Comparison of ENCODE assay signal across 9 mouse cellular contexts in the genomic region with DNA sequence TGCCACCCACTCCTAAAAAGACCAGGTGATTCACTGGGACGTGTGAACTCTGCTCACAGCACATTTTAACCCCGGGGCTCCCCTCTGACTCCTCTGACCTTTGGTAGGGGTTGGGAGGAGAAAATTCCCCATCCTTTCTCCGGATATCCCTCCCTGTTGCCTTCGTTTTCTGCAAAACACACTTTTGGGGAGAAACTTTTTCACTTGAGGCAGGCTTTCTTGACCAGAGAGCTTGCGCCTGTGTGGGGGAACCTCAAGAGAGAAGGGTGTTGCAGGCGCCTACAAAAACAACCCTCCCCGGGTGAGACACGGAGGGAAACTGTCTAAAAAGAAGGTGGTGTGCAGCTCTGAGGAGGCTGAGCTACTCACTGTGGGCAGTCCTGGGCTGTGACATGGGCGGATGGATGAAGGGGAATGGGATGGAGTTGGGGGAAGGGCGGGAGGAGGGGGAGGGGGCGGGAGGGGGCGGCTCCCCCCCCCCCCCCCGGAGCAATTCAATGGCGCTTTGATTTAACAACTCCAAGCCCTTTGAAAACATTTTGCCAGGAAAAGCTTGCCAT.
A peak's percentile ranks its signal among the peaks of the same experiment; 100 is the strongest.
DNase-seq lines count a peak whose midpoint lies in the region; ATAC-seq lines count a peak whose summit lies in the region.
"Had no signal": no experiment of that assay in that cellular context is flagged by ENCODE, and none has a peak within 500 bp of the region (broad histone marks: within the 10 kb centered on the region; RNA-seq: fewer than 3 reads in every experiment).

No protein-coding gene starts in this region.

- ATAC-seq in heart, embryonic 16.5 days (replicated peaks; ENCODE audit: extremely low read depth, insufficient read depth, low FRiP score): no peak
- no peak; the same call in 1 of the 2 replicates for ATAC-seq in embryonic facial prominence, embryonic 13.5 days (ENCODE audit: insufficient number of reproducible peaks, insufficient read depth, low FRiP score, low TSS enrichment, low read depth)
- 0 out of 2 replicates have a peak, but pooled peaks have one; percentile 54 for ATAC-seq in hindbrain, embryonic 16.5 days
- peak; percentile 84 for ATAC-seq in midbrain, embryonic 13.5 days

- DNase-seq in heart, postnatal 36 days: no peak
- no peak for DNase-seq in yolk sac, embryonic 10.5 days (ENCODE audit: low spot score)
- no peak for DNase-seq in layer of hippocampus, postnatal 36 days
- no peak for DNase-seq in frontal cortex, postnatal 25 days (ENCODE audit: low spot score in 2 of 2)
- DNase-seq: thymus, adult 2 months had no signal

- intact Hi-C loops in heart, postnatal 36 days (cut with DNase I): no loop called here

- peaks cover 36% of the 10 kb centered on the region for H3K27me3 ChIP-seq in heart, embryonic 16.5 days (ENCODE audit: control insufficient read depth, insufficient read depth, low read length)
- peaks cover 57% of the 10 kb centered on the region for H3K27me3 ChIP-seq in embryonic facial prominence, embryonic 13.5 days
- H3K27me3 ChIP-seq in hindbrain, embryonic 16.5 days (replicated peaks; ENCODE audit: control insufficient read depth, insufficient read depth, low read length): peaks cover 29% of the 10 kb centered on the region
- H3K27me3 ChIP-seq in midbrain, embryonic 13.5 days: peaks cover 95% of the 10 kb centered on the region

- H3K9me3 ChIP-seq in heart, embryonic 16.5 days (replicated peaks; ENCODE audit: control insufficient read depth, low read length): no peaks in the 10 kb centered on the region
- H3K9me3 ChIP-seq in embryonic facial prominence, embryonic 13.5 days: no peaks in the 10 kb centered on the region
- no peaks in the 10 kb centered on the region for H3K9me3 ChIP-seq in hindbrain, embryonic 16.5 days (ENCODE audit: control insufficient read depth, low read length)
- no peaks in the 10 kb centered on the region for H3K9me3 ChIP-seq in midbrain, embryonic 13.5 days

- peak overlapping the region; percentile 80 for H3K4me2 ChIP-seq in heart, embryonic 16.5 days (ENCODE audit: low read depth, low read length)
- peak overlapping the region; percentile 84 for H3K4me2 ChIP-seq in embryonic facial prominence, embryonic 13.5 days
- H3K4me2 ChIP-seq in hindbrain, embryonic 16.5 days (ENCODE audit: low read length): peak overlapping the region; percentile 59
- H3K4me2 ChIP-seq in midbrain, embryonic 13.5 days (replicated peaks): peak overlapping the region; percentile 64

- H3K36me3 ChIP-seq in heart, embryonic 16.5 days (ENCODE audit: control insufficient read depth, insufficient read depth): no peaks in the 10 kb centered on the region
- no peaks in the 10 kb centered on the region for H3K36me3 ChIP-seq in embryonic facial prominence, embryonic 13.5 days
- no peaks in the 10 kb centered on the region for H3K36me3 ChIP-seq in hindbrain, embryonic 16.5 days (ENCODE audit: control insufficient read depth, insufficient read depth, low read length)
- no peaks in the 10 kb centered on the region for H3K36me3 ChIP-seq in midbrain, embryonic 13.5 days

- WGBS in heart, embryonic 16.5 days: 16% methylated on average over 11 of the region's 14 CpGs
- 10% methylated on average over 10 of the region's 14 CpGs for WGBS in embryonic facial prominence, embryonic 13.5 days
- 3% methylated on average over 12 of the region's 14 CpGs for WGBS in hindbrain, embryonic 16.5 days
- under 1% methylated on average over 9 of the region's 14 CpGs for WGBS in midbrain, embryonic 13.5 days

- no peaks in the 10 kb centered on the region for H3K4me1 ChIP-seq in heart, embryonic 16.5 days (ENCODE audit: control insufficient read depth, insufficient read depth, low read length)
- peaks cover 40% of the 10 kb centered on the region for H3K4me1 ChIP-seq in embryonic facial prominence, embryonic 13.5 days
- H3K4me1 ChIP-seq in hindbrain, embryonic 16.5 days (ENCODE audit: control insufficient read depth, insufficient read depth, low read depth, low read length): peaks cover 12% of the 10 kb centered on the region
- H3K4me1 ChIP-seq in midbrain, embryonic 13.5 days (replicated peaks): peaks cover 25% of the 10 kb centered on the region

- no peak overlapping the region for H3K27ac ChIP-seq in heart, embryonic 16.5 days (ENCODE audit: low read length)
- no peak overlapping the region for H3K27ac ChIP-seq in embryonic facial prominence, embryonic 13.5 days
- H3K27ac ChIP-seq in hindbrain, embryonic 16.5 days (ENCODE audit: low read depth, low read length): no peak overlapping the region
- no peak overlapping the region for H3K27ac ChIP-seq in midbrain, embryonic 13.5 days

- peak overlapping the region; percentile 54 for H3K4me3 ChIP-seq in heart, embryonic 16.5 days (ENCODE audit: low read length)
- H3K4me3 ChIP-seq in embryonic facial prominence, embryonic 13.5 days: peak overlapping the region; percentile 46
- peak overlapping the region; percentile 40 for H3K4me3 ChIP-seq in hindbrain, embryonic 16.5 days (ENCODE audit: low read length)
- H3K4me3 ChIP-seq in midbrain, embryonic 13.5 days (replicated peaks): peak overlapping the region; percentile 38; the same call in 1 of the 2 replicates

- no peak overlapping the region for H3K9ac ChIP-seq in heart, embryonic 16.5 days (ENCODE audit: low read length)
- H3K9ac ChIP-seq in embryonic facial prominence, embryonic 13.5 days: peak overlapping the region; percentile 69; the same call in 1 of the 2 replicates
- no peak overlapping the region for H3K9ac ChIP-seq in hindbrain, embryonic 16.5 days (ENCODE audit: low read depth, low read length)
- H3K9ac ChIP-seq in midbrain, embryonic 13.5 days (replicated peaks): no peak overlapping the region

Comparison
In these comparisons a context has a peak if more than half of its experiments do, and no peak if none do; other contexts are left out.
1. ATAC-seq: peak in hindbrain, embryonic 16.5 days (single experiment) and midbrain, embryonic 13.5 days (single experiment); none in heart, embryonic 16.5 days (single experiment) and embryonic facial prominence, embryonic 13.5 days (single experiment).
2. Peak in every context shown above with its lines, with median percentiles within 50 percentile points of each other: H3K4me2 ChIP-seq and H3K4me3 ChIP-seq.